Mouse (Mus musculus): ENCODE measurements around the gene Pakap.

GRCm38 (mm10) chr4:57852461-57853040 is 284.6 kb downstream of the Pakap start:
- no peak for TF ChIP-seq GATA1 (IDR thresholded peaks at IDR 0.05; ENCODE audit: borderline replicate concordance, low read length)
- no peak for TF ChIP-seq CTCF (IDR thresholded peaks at IDR 0.05; ENCODE audit: low read depth, low read length)
- no peak for TF ChIP-seq POLR2AphosphoS5 (IDR thresholded peaks at IDR 0.05; ENCODE audit: insufficient replicate concordance, low read depth, low read length)

Measured in G1E (cell line).